Mouse (Mus musculus): ENCODE results near the gene Plekhs1. TPM values are rescaled to one million over a fixed set of nuclear protein-coding genes. Genes with fewer than 3 reads are reported as not detected.

Gene Plekhs1
- polyA plus RNA-seq, 1 experiment from 2014 or later, result 0.49 TPM

DNA sequence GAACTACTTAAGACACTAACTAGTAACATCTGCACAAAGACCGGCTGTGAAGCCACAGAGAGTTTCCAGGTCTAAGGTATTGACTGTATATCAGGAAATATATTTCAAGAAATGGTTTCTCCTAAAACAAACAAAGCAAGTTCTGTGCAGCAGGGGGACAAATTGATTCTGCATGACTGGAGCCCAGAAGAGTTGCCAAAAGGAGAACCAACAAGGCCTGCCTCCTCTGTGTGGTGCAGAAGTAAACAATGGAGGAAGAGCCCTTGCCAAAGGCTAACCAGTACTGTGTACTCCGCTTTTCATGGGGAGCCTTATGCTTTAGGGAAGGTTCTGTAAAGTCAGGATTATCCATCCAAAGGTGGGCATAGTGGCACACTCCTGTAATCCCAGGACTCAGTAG, 1.2 kb upstream of the Plekhs1 start:
- no peaks in the 10 kb centered on the region for H3K27me3 ChIP-seq (replicated peaks)
- no peak overlapping the region for H3K9ac ChIP-seq
- peaks cover 5% of the 10 kb centered on the region; the same call in 1 of the 2 replicates for H3K4me1 ChIP-seq (replicated peaks)
- H3K4me3 ChIP-seq (replicated peaks), result no peak overlapping the region
- H3K9me3 ChIP-seq, result no peaks in the 10 kb centered on the region
- no peaks in the 10 kb centered on the region for H3K36me3 ChIP-seq
- WGBS, result 68% methylated on average over 2 of the region's 2 CpGs
- no peak for ATAC-seq
- no peak overlapping the region for H3K4me2 ChIP-seq (replicated peaks)
- no peak overlapping the region for H3K27ac ChIP-seq

DNA sequence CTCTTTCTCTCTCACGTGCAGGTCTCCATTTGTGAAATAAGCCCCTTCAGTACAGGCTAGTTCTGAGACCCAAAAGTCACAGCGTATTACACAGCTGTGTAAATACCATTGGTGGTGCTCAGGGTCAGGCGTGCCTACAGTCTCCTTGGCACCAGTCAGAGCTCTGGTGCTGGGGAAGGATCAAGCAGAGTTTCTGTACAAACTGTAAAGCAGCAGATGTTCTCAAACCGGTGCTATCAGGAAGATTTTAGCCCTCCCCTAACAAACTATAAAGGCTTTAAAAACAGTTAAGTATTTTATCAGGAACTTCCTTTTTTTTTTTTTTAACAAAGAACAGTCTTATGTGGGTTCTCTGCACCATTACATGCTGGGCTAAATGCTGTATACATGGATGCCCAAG, 1.3 kb downstream of the Plekhs1 start:
- H3K27ac ChIP-seq, result no peak overlapping the region

DNA sequence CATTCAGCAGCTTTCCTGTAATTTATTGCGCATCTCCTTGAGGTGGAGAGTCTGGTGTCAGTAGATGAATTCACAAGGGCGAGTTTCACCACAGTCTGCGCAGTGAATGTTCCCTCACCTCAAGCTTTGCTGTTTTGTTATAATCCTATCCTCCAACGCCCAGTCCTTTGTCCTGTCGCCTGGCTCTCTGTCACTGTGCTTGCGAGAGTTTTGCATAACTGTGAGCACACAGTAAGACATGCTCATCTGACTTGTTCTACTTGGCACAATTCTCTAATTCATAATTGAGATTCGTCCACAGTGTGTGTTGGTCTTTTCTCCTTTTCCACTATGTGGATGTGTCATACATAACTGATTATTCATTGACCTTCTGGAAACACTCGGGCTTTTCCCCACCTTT, 5.0 kb downstream of the Plekhs1 start:
- H3K9me3 ChIP-seq, result no peaks in the 10 kb centered on the region
- H3K4me2 ChIP-seq (replicated peaks), result no peak overlapping the region
- H3K27me3 ChIP-seq (replicated peaks), result no peaks in the 10 kb centered on the region
- H3K36me3 ChIP-seq, result no peaks in the 10 kb centered on the region
- no peak for ATAC-seq
- no peak overlapping the region for H3K27ac ChIP-seq
- no peaks in the 10 kb centered on the region; the same call in 1 of the 2 replicates for H3K4me1 ChIP-seq (replicated peaks)
- no peak overlapping the region for H3K9ac ChIP-seq
- H3K4me3 ChIP-seq (replicated peaks), result no peak overlapping the region
- WGBS, result 82% methylated on average over 8 of the region's 8 CpGs

More for the DNA sequence above, 1.3 kb downstream of the Plekhs1 start:
- Histone ChIP-seq H3K9ac (no peak overlapping the region), H3K4me2 (replicated peaks) (no peak overlapping the region), H3K4me1 (replicated peaks) (peaks cover 5% of the 10 kb centered on the region; the same call in 1 of the 2 replicates), H3K36me3 (no peaks in the 10 kb centered on the region), H3K9me3 (no peaks in the 10 kb centered on the region), H3K4me3 (replicated peaks) (no peak overlapping the region), H3K27me3 (replicated peaks) (no peaks in the 10 kb centered on the region)
- 61% methylated on average over 4 of the region's 4 CpGs for WGBS
- ATAC-seq, result no peak

DNA sequence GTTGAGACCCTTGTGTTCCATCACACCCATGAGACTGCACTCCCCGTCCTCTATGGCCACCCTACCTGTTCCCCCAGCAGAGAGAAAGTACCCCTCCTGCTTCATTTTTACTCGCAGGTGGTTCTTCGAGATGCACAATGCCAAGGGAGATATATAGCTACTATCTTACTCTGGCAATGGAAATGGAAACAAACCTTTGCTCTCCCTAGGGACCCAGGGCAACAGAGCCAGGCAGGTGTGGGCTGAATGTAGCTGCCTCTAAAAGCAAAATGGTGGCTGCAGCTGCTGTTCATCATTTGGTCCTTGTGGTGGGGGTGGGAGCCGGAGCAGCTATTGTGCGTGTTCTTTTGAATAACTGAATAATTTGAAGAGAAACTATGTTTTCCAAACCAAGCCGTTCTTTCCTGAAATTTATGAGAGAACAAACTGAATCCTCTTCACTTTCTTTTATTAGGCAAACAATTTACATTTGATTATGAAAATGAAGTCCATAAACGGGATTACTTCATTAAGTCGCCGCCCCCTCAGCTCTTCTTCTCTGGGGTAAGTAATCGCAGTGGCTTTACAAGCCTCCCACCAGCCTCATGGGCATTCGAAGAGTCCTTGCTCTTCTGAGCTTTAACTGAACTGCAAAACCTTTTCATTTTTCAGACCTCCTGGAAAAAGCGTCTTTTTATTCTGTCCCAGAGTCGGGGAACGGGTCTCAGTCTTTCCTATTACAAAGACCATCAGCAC, 9.0 kb downstream of the Plekhs1 start:
- no peaks in the 10 kb centered on the region for H3K27me3 ChIP-seq (replicated peaks)
- no peak overlapping the region for H3K9ac ChIP-seq
- H3K4me3 ChIP-seq (replicated peaks), result no peak overlapping the region
- H3K4me1 ChIP-seq (replicated peaks), result no peaks in the 10 kb centered on the region
- no peak overlapping the region for H3K27ac ChIP-seq
- H3K4me2 ChIP-seq (replicated peaks), result no peak overlapping the region
- 80% methylated on average over 14 of the region's 14 CpGs for WGBS
- no peaks in the 10 kb centered on the region for H3K36me3 ChIP-seq
- no peak for ATAC-seq
- no peaks in the 10 kb centered on the region for H3K9me3 ChIP-seq

DNA sequence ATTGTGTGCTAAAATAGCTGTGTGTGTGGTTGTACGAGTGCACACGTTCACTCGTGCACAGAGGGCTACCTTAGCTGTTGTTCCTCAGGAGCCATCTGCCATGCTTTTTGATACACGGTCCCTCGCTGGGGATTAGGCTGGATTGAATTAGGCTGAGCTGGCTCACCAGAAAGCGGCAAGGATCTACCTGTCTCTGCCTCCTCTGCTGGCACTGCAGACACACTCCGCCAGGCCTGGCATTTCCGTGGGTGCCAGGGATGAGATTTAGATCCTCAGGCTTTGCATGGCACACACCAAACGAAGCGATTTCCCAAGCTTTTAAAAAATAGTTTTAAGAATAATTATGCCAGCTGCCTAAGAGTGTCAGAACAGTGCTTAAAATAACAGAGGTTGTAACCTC, 10.5 kb downstream of the Plekhs1 start:
- Histone ChIP-seq H3K36me3 (no peaks in the 10 kb centered on the region), H3K4me2 (replicated peaks) (no peak overlapping the region), H3K9ac (no peak overlapping the region), H3K4me3 (replicated peaks) (no peak overlapping the region), H3K27me3 (replicated peaks) (no peaks in the 10 kb centered on the region), H3K9me3 (no peaks in the 10 kb centered on the region), H3K4me1 (replicated peaks) (no peaks in the 10 kb centered on the region), H3K27ac (no peak overlapping the region)
- 74% methylated on average over 10 of the region's 10 CpGs for WGBS
- no peak for ATAC-seq

DNA sequence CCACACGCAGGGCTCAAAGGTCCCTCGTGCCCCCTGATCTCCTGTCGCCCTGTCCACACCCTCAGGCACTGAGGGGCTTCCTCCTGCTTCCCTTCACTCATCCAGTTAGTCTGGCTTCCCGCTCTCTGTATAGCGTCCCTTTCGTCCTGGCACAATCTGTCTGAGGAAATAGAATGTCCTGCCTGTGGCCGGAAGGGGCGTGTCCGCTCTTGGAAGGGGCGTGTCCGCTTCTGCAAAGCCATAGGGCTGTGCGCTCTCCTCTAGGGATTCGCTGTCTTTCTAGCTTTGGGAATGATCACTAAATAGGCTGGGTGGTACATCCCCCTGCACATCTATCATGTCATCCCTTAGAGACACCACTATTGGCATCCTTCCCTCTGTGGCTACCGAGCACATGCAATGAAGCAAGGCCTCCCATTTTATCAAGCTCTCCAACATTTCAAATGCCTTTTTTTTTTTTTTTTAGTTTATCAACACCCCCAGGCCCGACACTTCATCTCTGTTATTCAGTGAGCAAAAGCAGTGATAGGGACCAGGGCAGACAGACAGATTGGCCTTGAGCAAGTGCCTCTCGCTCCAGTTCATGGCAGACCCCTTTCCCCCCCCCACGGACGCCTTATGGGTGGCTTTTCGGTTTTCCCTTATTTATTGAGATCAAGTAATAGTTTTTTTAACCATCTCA, 13.6 kb downstream of the Plekhs1 start:
- Histone ChIP-seq H3K9ac (no peak overlapping the region), H3K4me3 (replicated peaks) (peak overlapping the region; percentile 19; the same call in 1 of the 2 replicates), H3K9me3 (no peaks in the 10 kb centered on the region), H3K27ac (no peak overlapping the region), H3K4me1 (replicated peaks) (no peaks in the 10 kb centered on the region), H3K27me3 (replicated peaks) (no peaks in the 10 kb centered on the region), H3K4me2 (replicated peaks) (peak overlapping the region; percentile 48), H3K36me3 (no peaks in the 10 kb centered on the region)
- ATAC-seq, result 0 out of 2 replicates have a peak, but pooled peaks have one; percentile 49
- 51% methylated on average over 19 of the region's 19 CpGs for WGBS

DNA sequence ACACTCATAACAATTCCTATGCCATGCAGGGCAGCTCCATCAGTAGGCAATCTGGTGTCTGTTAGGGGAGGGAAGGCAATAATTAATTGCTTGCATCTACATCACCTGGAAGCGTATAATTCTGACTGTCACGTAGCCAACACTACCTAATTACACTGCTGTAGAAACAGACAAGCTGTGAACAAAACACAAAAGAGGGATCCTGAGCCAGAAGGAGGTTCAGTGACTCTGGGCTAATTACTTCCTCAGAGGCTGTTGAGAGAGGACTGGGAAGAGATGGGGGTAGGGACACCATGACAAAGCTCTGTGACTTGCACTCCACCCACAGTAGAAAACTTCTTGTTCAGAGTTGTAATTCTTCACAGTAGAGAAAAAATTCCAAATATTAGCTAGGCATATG, 15.1 kb downstream of the Plekhs1 start:
- no peak for ATAC-seq
- Histone ChIP-seq H3K27ac (no peak overlapping the region), H3K4me2 (replicated peaks) (no peak overlapping the region), H3K36me3 (no peaks in the 10 kb centered on the region), H3K27me3 (replicated peaks) (no peaks in the 10 kb centered on the region), H3K4me1 (replicated peaks) (no peaks in the 10 kb centered on the region), H3K4me3 (replicated peaks) (no peak overlapping the region), H3K9me3 (no peaks in the 10 kb centered on the region), H3K9ac (no peak overlapping the region)
- 46% methylated on average over 2 of the region's 2 CpGs for WGBS

DNA sequence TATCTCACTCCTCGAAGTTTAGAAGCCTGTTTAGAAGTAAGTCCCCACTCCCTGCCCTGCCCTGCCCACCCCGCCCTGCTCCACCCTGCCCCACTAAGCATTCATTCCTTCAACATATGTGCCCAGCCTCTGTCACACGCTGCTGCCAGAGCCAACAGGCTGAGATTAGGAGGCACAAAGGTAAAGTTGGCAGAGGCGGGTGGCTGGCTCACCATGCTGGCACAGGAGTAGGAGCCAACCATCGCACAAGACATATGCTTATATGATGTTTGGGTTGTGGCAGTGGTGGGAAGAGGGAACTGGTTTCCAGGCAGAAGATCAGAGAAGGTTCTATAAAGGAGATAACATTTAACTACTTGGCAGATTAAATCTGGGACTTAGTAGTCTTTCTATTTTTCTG, 15.8 kb downstream of the Plekhs1 start:
- WGBS, result 76% methylated on average over 5 of the region's 5 CpGs

DNA sequence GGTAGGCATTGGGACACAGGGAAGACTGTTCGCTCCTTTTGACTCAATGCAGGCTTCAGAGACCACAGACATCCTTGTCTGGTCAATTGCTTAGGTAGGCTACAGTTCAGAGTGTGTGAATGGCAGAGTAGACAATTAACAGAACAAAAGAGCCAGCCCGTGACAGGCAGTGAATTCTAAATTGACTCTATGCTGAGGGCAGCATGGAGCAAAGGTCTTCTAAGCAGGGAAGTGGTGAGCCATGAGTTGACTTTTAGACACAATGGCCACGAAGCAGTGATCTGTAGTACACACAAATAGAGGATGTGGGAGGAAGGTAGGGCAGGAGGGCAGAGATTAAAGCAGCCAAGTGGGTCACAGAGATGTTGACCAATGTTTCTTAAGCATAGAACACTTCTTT, 16.4 kb downstream of the Plekhs1 start:
- Histone ChIP-seq H3K27ac (no peak overlapping the region), H3K4me2 (replicated peaks) (no peak overlapping the region), H3K4me1 (replicated peaks) (no peaks in the 10 kb centered on the region), H3K4me3 (replicated peaks) (no peak overlapping the region), H3K9me3 (no peaks in the 10 kb centered on the region), H3K36me3 (no peaks in the 10 kb centered on the region), H3K9ac (no peak overlapping the region), H3K27me3 (replicated peaks) (no peaks in the 10 kb centered on the region)
- WGBS, result 75% methylated on average over 3 of the region's 3 CpGs
- ATAC-seq, result no peak

More for the DNA sequence above, 15.8 kb downstream of the Plekhs1 start:
- no peaks in the 10 kb centered on the region for H3K27me3 ChIP-seq (replicated peaks)
- H3K9me3 ChIP-seq, result no peaks in the 10 kb centered on the region
- no peaks in the 10 kb centered on the region for H3K36me3 ChIP-seq
- no peak overlapping the region for H3K4me3 ChIP-seq (replicated peaks)
- no peak overlapping the region for H3K4me2 ChIP-seq (replicated peaks)
- no peak overlapping the region for H3K27ac ChIP-seq
- no peaks in the 10 kb centered on the region for H3K4me1 ChIP-seq (replicated peaks)
- no peak for ATAC-seq
- H3K9ac ChIP-seq, result no peak overlapping the region

DNA sequence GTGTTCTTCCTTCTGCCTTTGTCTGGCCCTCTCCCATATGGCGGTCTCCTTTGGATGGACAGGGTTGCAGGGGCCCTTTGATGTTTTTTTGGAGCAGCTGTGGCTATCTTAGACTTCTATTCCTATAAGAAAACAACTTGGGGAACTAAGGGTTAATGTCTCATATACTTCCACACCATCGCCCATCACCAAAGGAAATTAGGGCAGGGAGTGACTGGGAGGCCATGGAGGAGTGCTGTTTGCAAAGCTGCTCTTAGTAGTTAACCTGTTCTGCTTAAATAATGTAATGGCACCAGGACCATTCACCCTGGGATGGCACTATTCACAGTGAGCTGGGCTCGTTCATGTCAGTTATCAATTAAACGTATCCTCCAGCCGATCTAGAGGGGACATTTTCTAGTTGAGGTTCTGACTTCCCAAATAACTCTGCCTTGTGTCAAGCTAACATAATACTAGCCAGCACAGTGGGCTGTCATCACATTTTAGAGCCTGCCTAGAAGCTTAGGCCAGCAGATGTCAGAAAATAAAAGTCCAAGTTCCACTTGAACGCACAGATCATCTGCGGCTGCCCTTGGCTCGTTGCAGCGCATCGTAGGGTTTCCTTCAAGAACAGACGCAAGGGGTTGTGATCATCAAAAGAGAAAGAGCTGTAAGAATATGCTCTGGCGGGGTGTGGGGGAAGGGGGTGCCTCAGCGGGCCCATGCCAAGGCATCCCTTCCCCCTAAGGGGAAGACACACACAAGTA, 23.4 kb downstream of the Plekhs1 start:
- ATAC-seq, result no peak
- Histone ChIP-seq H3K36me3 (no peaks in the 10 kb centered on the region), H3K27ac (0 out of 2 replicates have a peak overlapping the region, but pooled peaks have one; percentile 68), H3K9ac (no peak overlapping the region), H3K4me3 (replicated peaks) (no peak overlapping the region), H3K4me1 (replicated peaks) (peaks cover 7% of the 10 kb centered on the region), H3K9me3 (no peaks in the 10 kb centered on the region), H3K4me2 (replicated peaks) (no peak overlapping the region), H3K27me3 (replicated peaks) (no peaks in the 10 kb centered on the region)
- WGBS, result 79% methylated on average over 13 of the region's 13 CpGs

DNA sequence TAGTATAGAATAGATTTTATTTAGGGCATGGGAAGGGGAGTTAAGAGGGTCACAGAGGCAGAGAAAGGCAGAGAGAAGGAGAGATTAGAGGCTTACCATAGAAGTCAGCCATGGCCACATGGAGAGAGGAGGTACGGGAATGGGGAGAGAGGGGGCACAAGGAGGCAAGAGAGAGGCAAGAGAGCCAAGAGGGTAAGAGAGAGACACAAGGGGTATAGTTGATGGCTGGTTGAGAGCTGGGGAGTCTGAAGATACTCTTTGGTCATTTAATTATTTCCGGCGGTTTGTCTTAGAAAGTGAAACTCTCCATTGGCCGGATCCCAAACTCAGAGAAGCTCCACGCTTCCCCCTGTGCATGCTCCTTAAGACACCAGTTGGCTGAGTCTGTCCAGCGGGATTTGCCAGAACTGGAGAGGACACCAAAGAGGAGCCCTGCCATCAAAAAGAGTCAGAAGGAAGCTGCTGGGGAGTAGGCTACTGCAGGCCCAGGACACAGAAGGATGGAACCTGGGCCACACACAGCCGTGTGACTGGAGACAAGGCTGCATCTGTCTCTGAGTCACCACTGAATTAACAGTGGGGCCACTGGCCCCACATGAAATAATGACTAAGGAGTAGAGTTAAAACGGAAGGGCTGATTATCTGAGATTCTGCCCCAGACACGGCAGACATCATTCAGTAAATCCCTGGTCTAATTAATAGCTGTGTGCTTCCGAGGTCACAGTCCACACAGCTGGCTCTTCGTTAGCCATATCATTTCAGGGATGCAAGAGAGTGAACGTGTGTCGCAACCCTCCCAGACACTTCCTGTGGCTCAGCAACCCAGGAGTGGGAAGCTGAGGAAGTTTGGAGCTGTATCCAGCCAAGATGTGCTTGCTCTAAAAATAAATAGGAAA, 24.2 kb downstream of the Plekhs1 start:
- Histone ChIP-seq H3K9ac (no peak overlapping the region), H3K27ac (peak overlapping the region; percentile 68), H3K4me1 (replicated peaks) (peaks cover 7% of the 10 kb centered on the region), H3K4me2 (replicated peaks) (peak overlapping the region; percentile 17; the same call in 1 of the 2 replicates), H3K36me3 (no peaks in the 10 kb centered on the region), H3K27me3 (replicated peaks) (no peaks in the 10 kb centered on the region), H3K4me3 (replicated peaks) (no peak overlapping the region), H3K9me3 (no peaks in the 10 kb centered on the region)
- 44% methylated on average over 13 of the region's 13 CpGs for WGBS
- peak; percentile 78 for ATAC-seq
